Comparison of ENCODE assay signal across 1 mouse cellular context in genomic region chr11:102102485-102103258, GRCm38 (mm10).
TF ChIP-seq lines count a peak whose summit lies in the region.

No protein-coding gene starts in this region.

TF ChIP-seq in CH12.LX, 34 proteins besides CTCF, POLR2A, EP300 and RAD21 (continued from another document):
- TF ChIP-seq HCFC1 (IDR thresholded peaks at IDR 0.05; ENCODE audit: low read depth, low read length) (peak; percentile 24; the same call in 1 of the 2 replicates), USF2 (conservative IDR thresholded peaks at IDR 0.05; ENCODE audit: low read depth, low read length) (no peak), RCOR1 (conservative IDR thresholded peaks at IDR 0.05; ENCODE audit: low read depth, low read length) (no peak), BHLHE40 (IDR thresholded peaks at IDR 0.05; ENCODE audit: low read depth, low read length) (peak; percentile 62), NELFE (IDR thresholded peaks at IDR 0.05; ENCODE audit: low read depth, low read length) (peak; percentile 53; the same call in 1 of the 2 replicates), MXI1 (IDR thresholded peaks at IDR 0.05; ENCODE audit: low read depth, low read length) (0 out of 2 replicates have a peak, but pooled peaks have one; percentile 8), IRF4 (IDR thresholded peaks at IDR 0.05; ENCODE audit: low read depth, low read length) (peak; percentile 80), ETS1 (conservative IDR thresholded peaks at IDR 0.05; ENCODE audit: low read depth, low read length) (no peak), NRF1 (IDR thresholded peaks at IDR 0.05; ENCODE audit: low read depth, low read length) (peak; percentile 27; the same call in 1 of the 2 replicates), KAT2A (IDR thresholded peaks at IDR 0.05; ENCODE audit: insufficient replicate concordance, low read length) (no peak), JUN (IDR thresholded peaks at IDR 0.05; ENCODE audit: insufficient read depth, low read depth, low read length) (no peak), GABPA (IDR thresholded peaks at IDR 0.05; ENCODE audit: insufficient replicate concordance, low read depth, low read length) (no peak), MEF2A (IDR thresholded peaks at IDR 0.05; ENCODE audit: borderline replicate concordance, low read depth, low read length) (peak; percentile 55; the same call in 1 of the 2 replicates), POLR2AphosphoS2 (IDR thresholded peaks at IDR 0.05; ENCODE audit: low read depth, low read length) (no peak), JUND (conservative IDR thresholded peaks at IDR 0.05; ENCODE audit: low read depth, low read length) (no peak), MYC (IDR thresholded peaks at IDR 0.05; ENCODE audit: low read depth, low read length) (0 out of 2 replicates have a peak, but pooled peaks have one; percentile 24), MAX (IDR thresholded peaks at IDR 0.05; ENCODE audit: low read length) (no peak; the same call in 1 of the 2 replicates), SIN3A (IDR thresholded peaks at IDR 0.05; ENCODE audit: low read length) (no peak; the same call in 1 of the 2 replicates), E2F4 (IDR thresholded peaks at IDR 0.05; ENCODE audit: insufficient replicate concordance, low read depth, low read length) (no peak), USF1 (IDR thresholded peaks at IDR 0.05; ENCODE audit: low read depth, low read length) (no peak), CHD2 (IDR thresholded peaks at IDR 0.05; ENCODE audit: low read length) (no peak), ZC3H11A (IDR thresholded peaks at IDR 0.05; ENCODE audit: low read depth, low read length) (peak; percentile 64; the same call in 1 of the 2 replicates), MAFK (IDR thresholded peaks at IDR 0.05; ENCODE audit: insufficient replicate concordance, low read length) (no peak), ZMIZ1 (IDR thresholded peaks at IDR 0.05; ENCODE audit: low read depth, low read length) (no peak), UBTF (IDR thresholded peaks at IDR 0.05; ENCODE audit: low read depth, low read length) (0 out of 2 replicates have a peak, but pooled peaks have one; percentile 47), CHD1 (IDR thresholded peaks at IDR 0.05; ENCODE audit: low read depth, low read length) (no peak)
